Mouse (Mus musculus) gastrocnemius, adult 2 months (tissue): ENCODE measurements around the gene Xpnpep1. TPM values are rescaled to one million over a fixed set of nuclear protein-coding genes. Genes with fewer than 3 reads are reported as not detected.
A peak's percentile ranks its signal among the peaks of the same experiment; 100 is the strongest.

ENCODE experiments used
- DNase-seq: peaks from one replicate; pipeline ENCODE4 v3.0.0; 2022
- H3K27ac ChIP-seq: fragments of 200-600 bp; 2 replicates; pipeline ENCODE4 v1.8.1; 2022; ENCODE audit warnings: mild to moderate bottlenecking
- H3K4me3 ChIP-seq: fragments of 200-600 bp; 2 replicates; pipeline ENCODE4 v1.8.1; 2022; ENCODE audit warnings: mild to moderate bottlenecking, moderate library complexity
- CTCF ChIP-seq: fragments of 200-600 bp; IDR thresholded peaks from 2 replicates; pipeline ENCODE4 v1.8.1; 2022; ENCODE audit warnings: antibody characterized with exemption, mild to moderate bottlenecking, moderate library complexity
- intact Hi-C: fragments of 180-260 bp; cut with DNase I; formaldehyde crosslinking; loops from one replicate; pipeline ENCODE4 v1.15.1; 2025
- long read RNA-seq, 2 experiments: library from polyadenylated mRNA; stranded (forward); transcript quantifications; one replicate each; pipeline ENCODE4 v2.0.0; 2021
- total RNA-seq, 2 experiments: library from RNA; stranded (reverse); gene quantifications; 2 replicates each; pipeline ENCODE4 v1.2.3; 2021

The Xpnpep1 gene
- 10 to 100 TPM; 41.9 to 48.9 TPM for total RNA-seq
- long read RNA-seq, experiment 1, full-length matches to known transcripts = 70 of 148 reads
- long read RNA-seq, experiment 1, partial matches to known transcripts = 6 of 148 reads
- long read RNA-seq, experiment 1, other reads (novel, unspliced or antisense) = 72 of 148 reads
- long read RNA-seq, experiment 2, full-length matches to known transcripts = 54 of 132 reads
- long read RNA-seq, experiment 2, partial matches to known transcripts = 72 of 132 reads
- long read RNA-seq, experiment 2, other reads (novel, unspliced or antisense) = 6 of 132 reads

GRCm38 (mm10) chr19:53040164-53041132 lies at the start of gene Xpnpep1:
Xpnpep1 (minus strand) TSS chr19:53040214.
- H3K27ac ChIP-seq = peak within 1 kb of the TSS; percentile 95
- intact Hi-C loops = no loop called here
- TF ChIP-seq CTCF = no peak
- peak within 1 kb of the TSS; percentile 91 for H3K4me3 ChIP-seq
- peak; percentile 16 for DNase-seq

GRCm38 (mm10) chr19:53087268-53088143 lies 47.5 kb upstream of the Xpnpep1 start:
- no peak for DNase-seq
- no peak for TF ChIP-seq CTCF
- Histone ChIP-seq H3K27ac (peak overlapping the region; percentile 77), H3K4me3 (peak overlapping the region; percentile 53)
- intact Hi-C loops = no loop called here

GRCm38 (mm10) chr19:53086861-53087260 lies 46.8 kb upstream of the Xpnpep1 start:
- H3K4me3 ChIP-seq = peak overlapping the region; percentile 53
- TF ChIP-seq CTCF = no peak
- peak overlapping the region; percentile 77 for H3K27ac ChIP-seq
- peak; percentile 44 for DNase-seq
- intact Hi-C loops = no loop called here

GRCm38 (mm10) chr19:53084735-53085134 lies 44.7 kb upstream of the Xpnpep1 start:
- intact Hi-C loops = no loop called here
- no peak overlapping the region; the same call in 1 of the 2 replicates for H3K27ac ChIP-seq
- no peak for TF ChIP-seq CTCF
- peak; percentile 55 for DNase-seq
- H3K4me3 ChIP-seq = no peak overlapping the region

- H3K4me3 ChIP-seq = no peak overlapping the region
- intact Hi-C loops = no loop called here
- H3K27ac ChIP-seq = no peak overlapping the region
- no peak for TF ChIP-seq CTCF
- no peak for DNase-seq
Observed at GRCm38 (mm10) chr19:53082862-53083261, 42.8 kb upstream of the Xpnpep1 start.

GRCm38 (mm10) chr19:53081339-53081738 lies 41.3 kb upstream of the Xpnpep1 start:
- Histone ChIP-seq H3K27ac (peak overlapping the region; percentile 66), H3K4me3 (no peak overlapping the region)
- no peak for TF ChIP-seq CTCF
- DNase-seq = no peak
- intact Hi-C loops = no loop called here

GRCm38 (mm10) chr19:53080921-53081320 lies 40.9 kb upstream of the Xpnpep1 start:
- peak; percentile 36 for DNase-seq
- Histone ChIP-seq H3K27ac (peak overlapping the region; percentile 66), H3K4me3 (no peak overlapping the region)
- TF ChIP-seq CTCF = no peak
- intact Hi-C loops = no loop called here

- DNase-seq = no peak
- no peak for TF ChIP-seq CTCF
- Histone ChIP-seq H3K27ac (peak overlapping the region; percentile 49), H3K4me3 (no peak overlapping the region)
- intact Hi-C loops = no loop called here
Observed at GRCm38 (mm10) chr19:53080487-53080886, 40.5 kb upstream of the Xpnpep1 start.

- peak overlapping the region; percentile 49 for H3K27ac ChIP-seq
- H3K4me3 ChIP-seq = no peak overlapping the region
- TF ChIP-seq CTCF = no peak
- DNase-seq = no peak
- intact Hi-C loops = no loop called here
Observed at GRCm38 (mm10) chr19:53080026-53080425, 40.0 kb upstream of the Xpnpep1 start.

- no peak for DNase-seq
- Histone ChIP-seq H3K27ac (peak overlapping the region; percentile 28; the same call in 1 of the 2 replicates), H3K4me3 (no peak overlapping the region)
- no peak for TF ChIP-seq CTCF
- intact Hi-C loops = no loop called here
Observed at GRCm38 (mm10) chr19:53078271-53079085, 38.5 kb upstream of the Xpnpep1 start.

- DNase-seq = no peak
- TF ChIP-seq CTCF = no peak
- Histone ChIP-seq H3K27ac (peak overlapping the region; percentile 70), H3K4me3 (no peak overlapping the region)
- intact Hi-C loops = no loop called here
Observed at GRCm38 (mm10) chr19:53077278-53077677, 37.3 kb upstream of the Xpnpep1 start.
